ENCODE assay signal across 38 mouse cellular contexts in the genomic region with DNA sequence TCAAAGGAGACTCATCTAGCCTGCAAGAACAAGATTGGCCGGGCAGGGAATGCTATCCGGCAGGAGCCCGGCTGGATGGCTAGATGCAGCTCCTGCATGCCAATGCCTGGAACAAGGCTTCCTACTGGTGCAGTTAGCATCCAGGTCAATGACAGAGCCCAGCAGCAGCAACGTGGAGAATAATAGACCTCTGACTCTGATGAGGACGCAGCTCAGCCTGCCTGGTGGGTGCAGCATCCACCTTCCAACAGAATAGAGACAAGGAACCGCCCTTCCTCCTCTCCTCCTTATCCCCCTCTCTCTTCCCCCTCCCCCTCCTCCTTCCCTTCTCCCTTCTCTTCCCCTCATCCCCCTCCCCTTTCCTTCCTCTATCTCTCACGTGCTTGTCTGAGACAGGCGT. TPM values are rescaled to one million over a fixed set of nuclear protein-coding genes. Genes with fewer than 3 reads are reported as not detected.
DNase-seq lines count a peak whose midpoint lies in the region; ATAC-seq and TF ChIP-seq lines count a peak whose summit lies in the region.
"Had no signal": no experiment of that assay in that cellular context is flagged by ENCODE, and none has a peak within 500 bp of the region (broad histone marks: within the 10 kb centered on the region; RNA-seq: fewer than 3 reads in every experiment).

No protein-coding gene starts in this region.

- DNase-seq in cerebellum, postnatal 10 days, result peak; percentile 38 to 41
- DNase-seq in cerebellum, adult 9-10 months, result no peak
- DNase-seq in hindbrain, postnatal 0 days (ENCODE audit: low spot score), result no peak
- peak; percentile 21 for DNase-seq in retina, postnatal 1 day
- no peak for DNase-seq in retina, embryonic 14.5 days (ENCODE audit: low spot score)
- DNase-seq in left cerebral cortex, postnatal 25 days (ENCODE audit: low spot score in 2 of 2), result no peak
- no peak for DNase-seq in lung, postnatal 36 days
- DNase-seq: adrenal gland, postnatal 10 days; cerebellum, adult 11 months; gastrocnemius, postnatal 25 days; heart, adult 11 months; kidney, adult 11 months; kidney, postnatal 25 days; left cerebral cortex, postnatal 4 days; liver, postnatal 0 days; lung, postnatal 14 days; right cerebral cortex, postnatal 25 days had no signal

- H3K4me2 ChIP-seq in hindbrain, postnatal 0 days (ENCODE audit: low read depth, low read length), result no peak overlapping the region
- no peak overlapping the region for H3K4me2 ChIP-seq in hindbrain, embryonic 12.5 days (replicated peaks)
- H3K4me2 ChIP-seq: embryonic facial prominence, embryonic 15.5 days; heart, embryonic 15.5 days; hindbrain, embryonic 14.5 days; kidney, embryonic 15.5 days; liver, embryonic 12.5 days; midbrain, embryonic 12.5 days; neural tube, embryonic 12.5 days; stomach, embryonic 15.5 days had no signal

- peaks cover 4% of the 10 kb centered on the region; the same call in 1 of the 2 replicates for H3K27me3 ChIP-seq in hindbrain, postnatal 0 days (ENCODE audit: insufficient read depth, low read length)
- peaks cover 38% of the 10 kb centered on the region for H3K27me3 ChIP-seq in hindbrain, embryonic 12.5 days
- H3K27me3 ChIP-seq: kidney, embryonic 15.5 days had no signal

- H3K9me3 ChIP-seq in hindbrain, postnatal 0 days (ENCODE audit: low read length), result no peaks in the 10 kb centered on the region
- no peaks in the 10 kb centered on the region for H3K9me3 ChIP-seq in hindbrain, embryonic 12.5 days (replicated peaks)
- H3K9me3 ChIP-seq: embryonic facial prominence, embryonic 10.5 days; embryonic facial prominence, embryonic 15.5 days; heart, embryonic 10.5 days; heart, embryonic 15.5 days; kidney, embryonic 15.5 days; liver, embryonic 12.5 days; midbrain, embryonic 12.5 days; neural tube, embryonic 12.5 days; stomach, embryonic 15.5 days had no signal

- WGBS in hindbrain, postnatal 0 days, result 8% methylated on average over 8 of the region's 8 CpGs
- WGBS in hindbrain, embryonic 12.5 days, result 11% methylated on average over 8 of the region's 8 CpGs

- peak overlapping the region; percentile 51; the same call in 1 of the 2 replicates for H3K27ac ChIP-seq in hindbrain, postnatal 0 days
- H3K27ac ChIP-seq in hindbrain, embryonic 12.5 days, result no peak overlapping the region
- H3K27ac ChIP-seq: embryonic facial prominence, embryonic 10.5 days; embryonic facial prominence, embryonic 15.5 days; heart, embryonic 10.5 days; heart, embryonic 15.5 days; hindbrain, embryonic 14.5 days; kidney, embryonic 15.5 days; layer of hippocampus, adult 2 months; left cerebral cortex, adult 2 months; liver, embryonic 12.5 days; midbrain, embryonic 12.5 days; neural tube, embryonic 12.5 days; stomach, embryonic 15.5 days had no signal

- intact Hi-C loops in left cerebral cortex, postnatal 25 days (cut with DNase I), result no loop called here

- H3K4me3 ChIP-seq in hindbrain, postnatal 0 days (ENCODE audit: low read length), result no peak overlapping the region
- no peak overlapping the region for H3K4me3 ChIP-seq in hindbrain, embryonic 12.5 days
- H3K4me3 ChIP-seq: embryonic facial prominence, embryonic 10.5 days; embryonic facial prominence, embryonic 15.5 days; heart, embryonic 10.5 days; heart, embryonic 15.5 days; kidney, embryonic 15.5 days; layer of hippocampus, adult 2 months; left cerebral cortex, adult 2 months; liver, embryonic 12.5 days; midbrain, embryonic 12.5 days; myocyte; neural tube, embryonic 12.5 days; stomach, embryonic 15.5 days had no signal

- no peaks in the 10 kb centered on the region for H3K36me3 ChIP-seq in hindbrain, postnatal 0 days (ENCODE audit: insufficient read depth, low read length)
- no peaks in the 10 kb centered on the region for H3K36me3 ChIP-seq in hindbrain, embryonic 12.5 days
- H3K36me3 ChIP-seq: embryonic facial prominence, embryonic 10.5 days; embryonic facial prominence, embryonic 15.5 days; heart, embryonic 10.5 days; heart, embryonic 15.5 days; kidney, embryonic 15.5 days; liver, embryonic 12.5 days; midbrain, embryonic 12.5 days; neural tube, embryonic 12.5 days; stomach, embryonic 15.5 days had no signal

- no peak overlapping the region for H3K9ac ChIP-seq in hindbrain, postnatal 0 days (replicated peaks; ENCODE audit: low read length)
- no peak overlapping the region for H3K9ac ChIP-seq in hindbrain, embryonic 12.5 days
- H3K9ac ChIP-seq: embryonic facial prominence, embryonic 15.5 days; heart, embryonic 15.5 days; hindbrain, embryonic 14.5 days; kidney, embryonic 15.5 days; liver, embryonic 12.5 days; liver, postnatal 0 days; midbrain, embryonic 12.5 days; neural tube, embryonic 12.5 days; stomach, embryonic 15.5 days had no signal

- ATAC-seq in hindbrain, postnatal 0 days, result peak; percentile 25; the same call in 1 of the 2 replicates
- no peak for ATAC-seq in hindbrain, embryonic 12.5 days (ENCODE audit: low FRiP score)
- ATAC-seq: activated CD4-positive, CD25-positive, alpha-beta regulatory T cell, adult 4 months; inflammation-experienced regulatory T-cells, adult 6 months; liver, embryonic 12.5 days; liver, postnatal 0 days had no signal

- TF ChIP-seq CTCF in hindbrain, postnatal 0 days (IDR thresholded peaks at IDR 0.05; ENCODE audit: low read depth), result no peak

- H3K4me1 ChIP-seq in hindbrain, postnatal 0 days (ENCODE audit: insufficient read depth, low read length), result 0 out of 2 replicates have a peak, but pooled peaks cover 5% of the 10 kb centered on the region
- peaks cover 21% of the 10 kb centered on the region for H3K4me1 ChIP-seq in hindbrain, embryonic 12.5 days
- H3K4me1 ChIP-seq: heart, embryonic 15.5 days; liver, embryonic 12.5 days had no signal

RNA-seq across cellular contexts. Expression of gene Ntsr1, which starts 28.1 kb away (rescaled TPM):
- total RNA-seq in hindbrain, postnatal 0 days (2014; rRNA removed), result 9.0 and 11.1 TPM in 2 replicates
- polyA plus RNA-seq in hindbrain, postnatal 0 days (2015; fragmentation: Nextera tagmentation; extraction: Ambion mirVana), result 2.8 and 2.9 TPM in 2 replicates
- polyA plus RNA-seq in hindbrain, embryonic 12.5 days (2016; fragmentation: Nextera tagmentation; extraction: Ambion mirVana), result 0.40 and 0.43 TPM in 2 replicates
- 1 to 10 TPM; 7.1 to 9.2 TPM for total RNA-seq in left cerebral cortex, postnatal 25 days (2021)
- total RNA-seq: CH12.LX; gastrocnemius, adult 18-20 months; gastrocnemius, postnatal 25 days; heart, postnatal 25 days; megakaryocyte progenitor cell, adult 5-6 weeks had no signal
- polyA plus RNA-seq: activated CD4-positive, CD25-positive, alpha-beta regulatory T cell, adult 4 months; C2C12; inflammation-experienced regulatory T-cells, adult 6 months; liver, postnatal 0 days; myocyte had no signal

RNA-seq across cellular contexts. Expression of gene Mrgbp, which starts 53.2 kb away (rescaled TPM):
- total RNA-seq in hindbrain, postnatal 0 days (2014; rRNA removed), result 48.2 and 49.3 TPM in 2 replicates
- polyA plus RNA-seq in hindbrain, postnatal 0 days (2015; fragmentation: Nextera tagmentation; extraction: Ambion mirVana), result 32.5 and 36.0 TPM in 2 replicates
- polyA plus RNA-seq in hindbrain, embryonic 12.5 days (2016; fragmentation: Nextera tagmentation; extraction: Ambion mirVana), result 41.7 and 43.3 TPM in 2 replicates
- total RNA-seq in left cerebral cortex, postnatal 25 days (2021), result 10 to 100 TPM; 15.5 to 20.1 TPM

Comparison
In these comparisons a context has a peak if more than half of its experiments do, and no peak if none do; other contexts are left out.
1. DNase-seq: peak in cerebellum, postnatal 10 days (2 of 2) and retina, postnatal 1 day (single experiment); none in cerebellum, adult 9-10 months (single experiment), hindbrain, postnatal 0 days (single experiment), retina, embryonic 14.5 days (single experiment), left cerebral cortex, postnatal 25 days (0 of 2) and lung, postnatal 36 days (single experiment).